Mouse (Mus musculus) embryonic facial prominence, embryonic 14.5 days (tissue): ENCODE results near the gene Ccdc169. TPM values are rescaled to one million over a fixed set of nuclear protein-coding genes. Genes with fewer than 3 reads are reported as not detected.

ENCODE experiments used
- ATAC-seq: fragments of 200-750 bp; cut with Nextera tagmentation; 2 replicates; pipeline ENCODE4 v1.8.0; 2017; ENCODE audit warnings: low read depth, moderate number of reproducible peaks, moderate TSS enrichment
- DNase-seq: peaks from one replicate; pipeline ENCODE4 v3.0.0-alpha.2; 2015; ENCODE audit warnings: low spot score
- H3K27ac ChIP-seq: fragments of 300-500 bp; sonication (generic); replicated peaks from 2 replicates; pipeline ENCODE4 v1.5.1; 2014; ENCODE audit warnings: low read depth, mild to moderate bottlenecking, low read length, moderate library complexity
- H3K27me3 ChIP-seq: fragments of 300-500 bp; sonication (generic); replicated peaks from 2 replicates; pipeline ENCODE4 v1.6.1; 2014; ENCODE audit warnings: low read length; ENCODE audit not compliant: control insufficient read depth, insufficient read depth
- H3K36me3 ChIP-seq: fragments of 300-500 bp; sonication (generic); 2 replicates; pipeline ENCODE4 v1.6.1; 2014; ENCODE audit warnings: low read length, mixed read lengths; ENCODE audit not compliant: control insufficient read depth, insufficient read depth
- H3K4me1 ChIP-seq: fragments of 300-500 bp; sonication (generic); 2 replicates; pipeline ENCODE4 v1.6.1; 2014; ENCODE audit warnings: antibody characterized with exemption, low read length; ENCODE audit not compliant: control insufficient read depth, insufficient read depth
- H3K4me2 ChIP-seq: fragments of 300-500 bp; sonication (generic); 2 replicates; pipeline ENCODE4 v1.6.1; 2014; ENCODE audit warnings: low read depth, mild to moderate bottlenecking, low read length, moderate library complexity, mixed read lengths
- H3K4me3 ChIP-seq: fragments of 300-500 bp; sonication (generic); 2 replicates; pipeline ENCODE4 v1.5.1; 2014; ENCODE audit warnings: low read depth, mild to moderate bottlenecking, low read length
- H3K9ac ChIP-seq: fragments of 300-500 bp; sonication (generic); 2 replicates; pipeline ENCODE4 v1.6.1; 2014; ENCODE audit warnings: low read depth, mild to moderate bottlenecking, low read length, moderate library complexity, mixed read lengths
- H3K9me3 ChIP-seq: fragments of 300-500 bp; sonication (generic); 2 replicates; pipeline ENCODE4 v1.6.1; 2016; ENCODE audit warnings: low read length; ENCODE audit not compliant: control insufficient read depth
- WGBS: fragments of 180-500 bp; shearing (Covaris S2); extraction: QIAGEN DNeasy Blood & Tissue Kit; methylation state at CpG from one replicate; pipeline ENCODE4 v1.1.7; 2014; 5-methylcytosine and 5-hydroxymethylcytosine counted together
- polyA plus RNA-seq: library from polyadenylated mRNA; unstranded; fragments of >200 nt; fragmentation: Nextera tagmentation; extraction: Ambion mirVana; gene quantifications from 2 replicates; pipeline ENCODE4 v1.2.1, GENCODE M21; 2014

Gene Ccdc169
- polyA plus RNA-seq, 1 experiment from 2014 or later = 0.22 TPM

GRCm38 (mm10) chr3:55114313-55115065, 22.6 kb upstream of the Ccdc169 start:
- Histone ChIP-seq H3K27ac (no peak overlapping the region), H3K9ac (no peak overlapping the region; the same call in 1 of the 2 replicates), H3K9me3 (no peaks in the 10 kb centered on the region), H3K4me1 (peaks cover 14% of the 10 kb centered on the region), H3K4me3 (no peak overlapping the region), H3K4me2 (peak overlapping the region; percentile 20), H3K27me3 (no peaks in the 10 kb centered on the region), H3K36me3 (peaks cover 28% of the 10 kb centered on the region)
- 45% methylated on average over 7 of the region's 7 CpGs for WGBS
- ATAC-seq (no peak), DNase-seq (peak; percentile 52)

- H3K9ac ChIP-seq = no peak overlapping the region
- H3K9me3 ChIP-seq = no peaks in the 10 kb centered on the region
- peak overlapping the region; percentile 20; the same call in 1 of the 2 replicates for H3K4me2 ChIP-seq
- 53% methylated on average over 1 of the region's 1 CpGs for WGBS
- H3K4me1 ChIP-seq = peaks cover 14% of the 10 kb centered on the region
- no peak overlapping the region for H3K27ac ChIP-seq
- H3K36me3 ChIP-seq = peaks cover 31% of the 10 kb centered on the region
- DNase-seq (no peak), ATAC-seq (no peak)
- H3K4me3 ChIP-seq = no peak overlapping the region
- H3K27me3 ChIP-seq = no peaks in the 10 kb centered on the region
These were observed 22.1 kb upstream of the Ccdc169 start for GRCm38 (mm10) chr3:55115071-55115470.

- no peak overlapping the region for H3K27ac ChIP-seq
- DNase-seq = peak; percentile 19
- H3K36me3 ChIP-seq = peaks cover 38% of the 10 kb centered on the region
- H3K9ac ChIP-seq = no peak overlapping the region
- no peaks in the 10 kb centered on the region for H3K27me3 ChIP-seq
- ATAC-seq = no peak
- H3K4me3 ChIP-seq = no peak overlapping the region
- no peaks in the 10 kb centered on the region for H3K9me3 ChIP-seq
- H3K4me2 ChIP-seq = no peak overlapping the region
- peaks cover 14% of the 10 kb centered on the region for H3K4me1 ChIP-seq
- 84% methylated on average over 8 of the region's 8 CpGs for WGBS
These were observed 21.1 kb upstream of the Ccdc169 start for GRCm38 (mm10) chr3:55115989-55116388.

GRCm38 (mm10) chr3:55119275-55119898, 17.8 kb upstream of the Ccdc169 start:
- ATAC-seq = no peak
- WGBS = 83% methylated on average over 6 of the region's 6 CpGs
- Histone ChIP-seq H3K36me3 (peaks cover 70% of the 10 kb centered on the region), H3K4me1 (peaks cover 4% of the 10 kb centered on the region), H3K9ac (no peak overlapping the region), H3K27me3 (no peaks in the 10 kb centered on the region), H3K4me3 (no peak overlapping the region), H3K9me3 (no peaks in the 10 kb centered on the region), H3K4me2 (no peak overlapping the region), H3K27ac (no peak overlapping the region)
- peak; percentile 48 for DNase-seq

GRCm38 (mm10) chr3:55122336-55122870, 14.7 kb upstream of the Ccdc169 start:
- H3K4me1 ChIP-seq = no peaks in the 10 kb centered on the region
- H3K9ac ChIP-seq = no peak overlapping the region
- no peaks in the 10 kb centered on the region for H3K9me3 ChIP-seq
- no peak overlapping the region for H3K4me3 ChIP-seq
- H3K36me3 ChIP-seq = peaks cover 92% of the 10 kb centered on the region
- WGBS = 83% methylated on average over 3 of the region's 3 CpGs
- no peak overlapping the region for H3K4me2 ChIP-seq
- no peak overlapping the region for H3K27ac ChIP-seq
- H3K27me3 ChIP-seq = no peaks in the 10 kb centered on the region
- ATAC-seq (no peak), DNase-seq (no peak)

- 72% methylated on average over 4 of the region's 4 CpGs for WGBS
- no peak overlapping the region for H3K4me3 ChIP-seq
- ATAC-seq (peak; percentile 73), DNase-seq (peak; percentile 55)
- H3K9me3 ChIP-seq = no peaks in the 10 kb centered on the region
- H3K9ac ChIP-seq = no peak overlapping the region
- H3K36me3 ChIP-seq = peaks cover 92% of the 10 kb centered on the region
- no peaks in the 10 kb centered on the region for H3K4me1 ChIP-seq
- no peak overlapping the region for H3K4me2 ChIP-seq
- H3K27ac ChIP-seq = no peak overlapping the region
- H3K27me3 ChIP-seq = no peaks in the 10 kb centered on the region
These were observed 14.1 kb upstream of the Ccdc169 start for GRCm38 (mm10) chr3:55123064-55123463.

- no peaks in the 10 kb centered on the region for H3K9me3 ChIP-seq
- DNase-seq = no peak
- WGBS = 89% methylated on average over 4 of the region's 4 CpGs
- no peak overlapping the region for H3K4me3 ChIP-seq
- H3K4me2 ChIP-seq = no peak overlapping the region
- no peak overlapping the region for H3K27ac ChIP-seq
- no peaks in the 10 kb centered on the region for H3K4me1 ChIP-seq
- ATAC-seq = no peak
- peaks cover 97% of the 10 kb centered on the region for H3K36me3 ChIP-seq
- H3K27me3 ChIP-seq = no peaks in the 10 kb centered on the region
- no peak overlapping the region for H3K9ac ChIP-seq
These were observed 7.9 kb upstream of the Ccdc169 start for GRCm38 (mm10) chr3:55129181-55129692.

GRCm38 (mm10) chr3:55131576-55132233, 5.4 kb upstream of the Ccdc169 start:
- Histone ChIP-seq H3K27ac (no peak overlapping the region), H3K4me2 (no peak overlapping the region), H3K9ac (no peak overlapping the region), H3K4me1 (no peaks in the 10 kb centered on the region), H3K4me3 (no peak overlapping the region), H3K36me3 (peaks cover 97% of the 10 kb centered on the region), H3K27me3 (no peaks in the 10 kb centered on the region), H3K9me3 (no peaks in the 10 kb centered on the region)
- 87% methylated on average over 6 of the region's 6 CpGs for WGBS
- ATAC-seq (no peak), DNase-seq (peak; percentile 17)
